Mouse (Mus musculus) thymus, adult 18-20 months (tissue): ENCODE measurements around the gene Parva.

Source experiments
- DNase-seq, 2 experiments: peaks; one replicate each; pipeline ENCODE4 v3.0.0; 2022; ENCODE audit warnings: mixed read lengths in 2 of 2

The Parva gene

DNA sequence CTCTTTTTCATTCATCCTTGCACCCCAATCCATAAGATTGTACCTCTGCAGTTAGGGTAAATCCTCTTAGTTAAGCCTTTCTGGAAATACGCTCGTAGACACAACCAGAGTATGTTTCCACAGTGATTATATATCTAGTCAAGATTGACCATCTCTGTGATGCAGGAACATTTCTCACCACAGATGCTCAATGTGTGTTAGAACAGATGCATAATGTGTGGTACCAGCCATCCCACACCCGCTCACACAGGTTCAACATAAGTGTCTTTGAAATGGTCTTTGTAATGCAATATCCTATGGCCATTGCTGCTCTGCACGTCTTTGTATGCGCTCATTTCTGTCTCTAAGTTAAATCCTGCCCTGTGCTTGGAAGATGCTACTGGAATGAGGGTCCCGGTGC, 98.2 kb downstream of the Parva start:
- no peak for DNase-seq

- DNase-seq, result no peak
These were observed 98.9 kb downstream of the Parva start for GRCm38 (mm10) chr7:112526226-112526625.

- DNase-seq, result no peak
These were observed 99.9 kb downstream of the Parva start for GRCm38 (mm10) chr7:112527230-112527629.

GRCm38 (mm10) chr7:112528059-112528458, 100.8 kb downstream of the Parva start:
- no peak for DNase-seq

DNA sequence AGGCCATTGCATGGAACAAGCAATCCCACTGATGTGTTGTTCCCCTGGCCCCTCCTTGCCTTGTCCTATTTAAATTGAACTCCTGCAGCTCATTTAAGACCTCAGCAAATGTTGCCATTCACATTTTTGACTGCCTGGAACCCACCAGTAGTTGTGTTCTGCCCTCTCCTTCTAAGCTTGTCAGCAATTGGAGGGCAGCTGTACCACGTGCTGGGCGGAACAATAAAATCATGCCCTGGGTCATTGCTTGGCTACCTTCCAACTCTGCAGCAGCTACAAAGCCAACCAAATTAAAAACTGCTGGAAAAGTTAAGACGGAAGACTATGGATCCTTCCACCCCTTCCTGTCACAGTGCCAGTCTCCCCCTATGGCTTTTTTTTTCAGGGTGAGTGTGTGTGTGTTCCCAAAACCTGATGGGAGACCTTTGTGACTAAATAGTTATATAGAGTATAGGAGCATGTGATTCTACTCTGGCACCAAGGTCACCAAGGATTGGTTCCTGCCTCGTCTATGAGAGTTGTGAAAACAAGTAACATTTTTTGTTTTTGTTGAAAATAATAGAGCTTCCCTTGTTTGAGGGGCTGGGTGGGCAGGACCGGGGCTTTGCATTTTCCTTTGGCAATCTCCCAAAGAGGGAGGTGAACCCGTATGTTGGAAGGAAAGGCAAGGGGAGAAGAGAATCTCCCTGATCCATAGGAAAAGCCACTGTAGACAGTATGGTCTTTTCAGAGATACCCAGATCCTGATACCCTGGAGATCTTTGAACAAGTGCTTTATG, 101.5 kb downstream of the Parva start:
- no peak for DNase-seq

- no peak for DNase-seq
These were observed 103.6 kb downstream of the Parva start for GRCm38 (mm10) chr7:112530924-112531323.

GRCm38 (mm10) chr7:112534148-112534547, 106.8 kb downstream of the Parva start:
- DNase-seq, result no peak

GRCm38 (mm10) chr7:112535408-112535921, 108.2 kb downstream of the Parva start:
- DNase-seq, result no peak

DNA sequence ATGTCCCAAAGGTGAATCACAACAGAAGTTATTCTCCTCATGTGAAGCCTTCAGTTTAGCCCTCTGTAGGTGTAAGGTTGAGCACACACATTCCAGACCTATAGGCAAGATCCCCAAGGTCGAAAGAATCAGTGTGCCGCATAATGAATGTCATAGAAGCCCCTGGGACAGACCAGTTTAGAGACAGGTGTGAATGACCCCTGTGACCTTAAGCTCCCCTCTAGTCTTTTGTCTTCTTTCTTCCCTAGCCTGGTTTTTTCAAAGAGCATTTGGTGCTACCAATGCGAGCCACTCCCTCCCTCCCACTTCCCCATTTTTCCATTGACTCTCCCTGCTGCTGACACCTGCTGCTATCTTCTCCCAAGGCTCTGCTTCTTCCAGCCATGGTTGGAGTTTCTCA, 121.8 kb downstream of the Parva start:
- no peak for DNase-seq

GRCm38 (mm10) chr7:112561504-112561903, 134.2 kb downstream of the Parva start:
- no peak for DNase-seq

DNA sequence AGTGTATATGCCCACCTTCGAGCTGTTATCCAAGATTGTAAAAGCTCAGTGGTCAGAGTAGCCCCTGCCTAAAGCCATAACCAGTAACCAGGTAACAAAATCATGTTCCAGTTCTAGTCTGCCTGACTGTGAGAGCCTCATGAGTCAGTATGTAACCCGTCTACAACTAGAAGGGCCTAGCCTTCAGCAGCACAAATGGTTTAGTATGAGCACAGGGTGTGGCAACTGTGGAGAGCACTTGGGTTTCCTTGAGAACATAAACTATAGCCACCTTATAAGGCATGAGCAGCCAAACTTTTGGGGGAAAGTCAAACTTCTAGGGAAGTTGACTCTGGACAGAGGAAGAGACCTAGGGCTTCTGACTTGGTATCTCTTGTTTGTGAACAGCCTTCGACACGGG, 139.7 kb downstream of the Parva start:
- DNase-seq, result no peak

DNA sequence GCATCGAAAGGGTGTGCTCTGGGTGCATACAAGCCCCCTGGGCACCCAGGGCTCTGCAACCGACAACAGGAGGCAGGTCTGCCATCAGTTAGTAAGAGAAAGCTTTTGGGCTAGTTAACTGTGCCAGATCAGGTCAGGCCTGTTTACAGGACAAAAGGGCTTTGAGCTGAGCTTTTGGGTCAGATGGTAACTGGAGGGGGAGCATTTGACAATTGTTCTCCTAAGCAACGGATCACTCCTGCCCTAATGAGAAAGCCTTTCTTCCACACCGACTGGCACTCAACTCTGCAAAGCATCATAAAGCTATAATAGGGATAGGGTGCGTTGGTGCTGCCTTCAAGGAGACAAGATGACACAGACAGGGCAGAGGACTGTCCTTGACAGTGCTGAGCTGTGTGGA, 141.7 kb downstream of the Parva start:
- no peak for DNase-seq

DNA sequence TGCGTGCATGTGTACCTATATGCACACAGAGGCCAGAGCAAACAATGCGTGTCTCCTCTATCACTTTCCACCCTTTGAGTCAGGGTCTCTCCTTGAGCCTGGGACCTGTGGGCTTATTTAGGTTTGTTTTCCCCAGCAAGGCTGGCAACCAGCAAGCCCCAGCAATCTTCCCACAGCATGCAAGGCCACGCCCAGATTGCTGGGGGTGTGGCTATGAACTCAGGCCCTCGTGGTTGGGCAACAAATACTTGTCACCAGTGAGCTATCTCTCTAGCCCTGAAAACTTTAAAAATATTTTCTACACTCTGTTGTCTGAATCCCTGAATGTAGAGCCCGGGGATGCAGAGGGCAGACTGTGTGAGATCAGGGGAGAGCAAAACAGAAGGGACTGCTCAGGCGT, 154.3 kb downstream of the Parva start:
- no peak for DNase-seq

DNA sequence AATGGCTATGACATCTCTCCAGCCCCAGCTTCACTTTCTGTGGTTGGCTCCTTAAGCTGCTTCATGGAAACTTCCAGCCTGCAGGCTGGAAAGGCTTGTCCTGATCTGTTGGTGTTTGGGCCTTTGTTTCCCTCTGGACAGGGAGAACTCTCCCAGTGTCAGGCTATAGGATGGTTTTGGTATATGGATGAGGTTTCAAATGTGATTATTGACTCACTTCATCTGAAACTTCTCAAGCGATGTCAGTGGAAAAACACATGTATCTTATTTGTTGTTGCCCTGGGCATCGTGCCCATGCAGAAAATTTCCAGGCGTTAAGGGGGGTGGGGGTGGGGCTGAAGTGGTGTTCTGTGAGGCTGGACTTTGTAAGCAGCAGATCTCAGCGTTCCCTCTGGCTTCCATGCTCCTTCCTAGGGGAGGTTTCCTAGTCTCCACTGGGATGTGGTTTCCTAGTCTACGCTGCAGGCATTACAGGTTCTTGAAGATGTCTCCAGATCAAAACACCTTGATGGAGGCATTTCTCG, 155.6 kb downstream of the Parva start:
- DNase-seq, result no peak

DNA sequence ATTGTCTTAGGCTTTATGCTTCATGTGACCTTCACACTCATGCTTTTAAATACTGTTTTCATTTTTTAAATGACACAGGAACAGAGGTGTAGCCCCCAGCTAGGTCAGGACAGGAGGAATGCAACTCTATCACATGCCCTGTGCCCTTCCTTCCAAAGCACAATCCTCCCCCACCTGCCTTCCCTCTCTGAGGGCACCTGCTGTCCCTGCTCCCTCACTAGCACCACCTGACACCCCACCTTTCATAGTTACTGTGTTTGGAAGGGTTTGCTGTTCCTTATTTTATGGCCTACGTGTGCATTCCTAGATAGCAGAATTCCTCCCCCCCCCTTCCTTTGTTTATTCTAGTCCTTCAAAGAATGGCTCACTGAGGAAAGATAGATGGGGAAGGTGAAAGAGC, 160.1 kb downstream of the Parva start:
- no peak for DNase-seq

DNA sequence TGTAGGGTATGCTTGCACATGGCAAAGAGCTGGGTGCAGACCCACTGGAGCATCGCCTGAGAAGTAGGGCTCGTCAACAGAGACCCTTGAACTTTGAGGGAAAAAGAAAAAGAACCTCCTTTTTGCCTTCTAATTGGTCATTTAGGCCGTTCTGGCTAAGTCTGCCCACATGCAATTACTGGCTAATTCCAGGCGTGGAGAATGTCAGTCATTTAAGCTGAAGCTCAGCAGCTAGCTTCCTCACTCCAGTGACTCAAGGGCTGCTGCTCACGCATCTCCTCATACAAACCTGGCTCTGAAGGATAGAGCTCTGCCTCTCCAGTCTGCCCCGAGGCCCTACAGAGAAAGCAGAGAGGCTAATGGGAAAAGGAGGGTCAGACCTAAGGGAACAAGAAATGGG, 162.2 kb downstream of the Parva start:
- no peak for DNase-seq

GRCm38 (mm10) chr7:112593586-112593985, 166.3 kb downstream of the Parva start:
- no peak for DNase-seq

GRCm38 (mm10) chr7:112595226-112595850, 168.0 kb downstream of the Parva start:
- no peak for DNase-seq

GRCm38 (mm10) chr7:112599650-112600049, 172.3 kb downstream of the Parva start:
- no peak for DNase-seq

DNA sequence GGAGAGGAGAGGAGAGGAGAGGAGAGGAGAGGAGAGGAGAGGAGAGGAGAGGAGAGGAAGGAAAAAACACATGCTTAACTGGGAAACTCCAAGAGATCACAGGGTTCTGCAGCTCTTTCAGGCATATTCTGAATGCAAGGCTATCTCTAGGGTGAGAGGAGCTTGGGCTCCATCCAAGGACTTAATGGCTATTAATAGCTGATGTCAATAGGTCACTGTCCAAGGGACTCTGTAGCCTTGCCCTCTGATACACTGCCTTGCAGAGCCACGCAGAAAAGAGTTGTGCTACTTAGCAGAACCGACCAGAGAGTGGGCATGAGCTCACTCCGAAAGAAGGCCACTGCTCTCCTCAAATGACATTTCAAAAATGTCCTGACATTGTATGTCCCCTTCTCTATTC, 172.9 kb downstream of the Parva start:
- no peak for DNase-seq

GRCm38 (mm10) chr7:112602966-112603365, 175.7 kb downstream of the Parva start:
- no peak for DNase-seq

GRCm38 (mm10) chr7:112603496-112604170, 176.3 kb downstream of the Parva start:
- no peak for DNase-seq

DNA sequence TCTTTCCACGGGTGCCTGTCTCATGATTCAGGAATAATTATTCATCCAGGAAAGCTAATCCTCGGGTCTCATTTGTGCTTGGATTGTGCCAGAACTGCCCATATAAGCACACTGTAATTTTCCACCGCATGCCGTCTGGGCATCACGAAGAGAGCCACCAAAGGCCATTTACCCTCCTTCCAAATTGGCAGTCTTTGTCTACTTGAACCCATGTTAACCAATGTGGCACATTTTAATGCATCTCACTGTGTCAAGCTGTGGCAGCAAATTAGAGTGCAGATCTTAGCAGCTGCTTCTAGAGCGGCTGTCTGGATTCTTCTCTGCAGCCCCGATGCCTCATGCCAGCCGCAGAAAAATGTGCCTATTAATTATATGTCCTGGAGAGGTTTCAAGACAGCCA, 176.9 kb downstream of the Parva start:
- DNase-seq, result no peak
